Mouse (Mus musculus) cerebellum, postnatal 14 days (tissue): ENCODE data around the gene Ncam1.

Source experiments
- DNase-seq, 2 experiments: peaks; one replicate each; pipeline ENCODE4 v3.0.0; 2021; ENCODE audit warnings: mixed read lengths in 2 of 2

The Ncam1 gene

GRCm38 (mm10) chr9:49537814-49538213 lies 260.9 kb downstream of the Ncam1 start:
- DNase-seq: no peak

GRCm38 (mm10) chr9:49536593-49536992 lies 262.1 kb downstream of the Ncam1 start:
- no peak for DNase-seq

GRCm38 (mm10) chr9:49534958-49535357 lies 263.8 kb downstream of the Ncam1 start:
- DNase-seq: no peak

- DNase-seq: no peak
Measured at GRCm38 (mm10) chr9:49533912-49534491, 264.7 kb downstream of the Ncam1 start.

- DNase-seq: no peak
Measured at GRCm38 (mm10) chr9:49533455-49533854, 265.3 kb downstream of the Ncam1 start.

GRCm38 (mm10) chr9:49531833-49532232 lies 266.9 kb downstream of the Ncam1 start:
- DNase-seq: no peak

GRCm38 (mm10) chr9:49531257-49531656 lies 267.5 kb downstream of the Ncam1 start:
- DNase-seq: no peak

GRCm38 (mm10) chr9:49530739-49531138 lies 268.0 kb downstream of the Ncam1 start:
- DNase-seq: no peak

- no peak for DNase-seq
Measured at GRCm38 (mm10) chr9:49529366-49529959, 269.3 kb downstream of the Ncam1 start.

- peak; percentile 71 to 80 for DNase-seq
Measured at GRCm38 (mm10) chr9:49528943-49529342, 269.8 kb downstream of the Ncam1 start.

GRCm38 (mm10) chr9:49528026-49528425 lies 270.7 kb downstream of the Ncam1 start:
- no peak for DNase-seq

- DNase-seq: no peak
Measured at GRCm38 (mm10) chr9:49527340-49527739, 271.4 kb downstream of the Ncam1 start.

- DNase-seq: no peak
Measured at GRCm38 (mm10) chr9:49524721-49525120, 274.0 kb downstream of the Ncam1 start.

GRCm38 (mm10) chr9:49523881-49524280 lies 274.8 kb downstream of the Ncam1 start:
- DNase-seq: no peak

GRCm38 (mm10) chr9:49514306-49514705 lies 284.4 kb downstream of the Ncam1 start:
- DNase-seq: no peak

- no peak for DNase-seq
Measured at GRCm38 (mm10) chr9:49510666-49511065, 288.1 kb downstream of the Ncam1 start.

- DNase-seq: no peak
Measured at GRCm38 (mm10) chr9:49509628-49510027, 289.1 kb downstream of the Ncam1 start.

- no peak for DNase-seq
Measured at GRCm38 (mm10) chr9:49509094-49509493, 289.6 kb downstream of the Ncam1 start.

GRCm38 (mm10) chr9:49507829-49508585 lies 290.7 kb downstream of the Ncam1 start:
- DNase-seq: no peak

- DNase-seq: no peak
Measured at GRCm38 (mm10) chr9:49504658-49505057, 294.1 kb downstream of the Ncam1 start.

GRCm38 (mm10) chr9:49502245-49502644 lies 296.5 kb downstream of the Ncam1 start:
- no peak for DNase-seq

GRCm38 (mm10) chr9:49499878-49500277 lies 298.8 kb downstream of the Ncam1 start:
- DNase-seq: no peak

GRCm38 (mm10) chr9:49493979-49494649 lies 304.6 kb downstream of the Ncam1 start:
- DNase-seq: peak; percentile 76 to 86

GRCm38 (mm10) chr9:49490609-49491008 lies 308.1 kb downstream of the Ncam1 start:
- peak in 1 of 2 experiments; percentile 1 for DNase-seq
